Mouse (Mus musculus) layer of hippocampus, adult 18-20 months (tissue): Measurements from ENCODE around the gene Gm960. TPM values are rescaled to one million over a fixed set of nuclear protein-coding genes. Genes with fewer than 3 reads are reported as not detected.

ENCODE experiments used
- DNase-seq, 2 experiments: peaks; one replicate each; pipeline ENCODE4 v3.0.0; 2022; ENCODE audit warnings: low spot score in 2 of 2
- total RNA-seq, 2 experiments: library from RNA; stranded (reverse); gene quantifications; 2 replicates each; pipeline ENCODE4 v1.2.3; 2021

Gm960 gene
- total RNA-seq, 2 experiments from 2014 or later, result 1.1 to 1.6 TPM

GRCm38 (mm10) chr19:4712156-4712780, 13.8 kb upstream of the Gm960 start:
- no peak for DNase-seq

GRCm38 (mm10) chr19:4711601-4712155, 13.2 kb upstream of the Gm960 start:
- no peak for DNase-seq

GRCm38 (mm10) chr19:4711098-4711600, 12.7 kb upstream of the Gm960 start, which contains the start of gene Sptbn2:
Gene Sptbn2 (plus strand): TSS chr19:4711167.
- peak; percentile 76 to 94 for DNase-seq

DNA sequence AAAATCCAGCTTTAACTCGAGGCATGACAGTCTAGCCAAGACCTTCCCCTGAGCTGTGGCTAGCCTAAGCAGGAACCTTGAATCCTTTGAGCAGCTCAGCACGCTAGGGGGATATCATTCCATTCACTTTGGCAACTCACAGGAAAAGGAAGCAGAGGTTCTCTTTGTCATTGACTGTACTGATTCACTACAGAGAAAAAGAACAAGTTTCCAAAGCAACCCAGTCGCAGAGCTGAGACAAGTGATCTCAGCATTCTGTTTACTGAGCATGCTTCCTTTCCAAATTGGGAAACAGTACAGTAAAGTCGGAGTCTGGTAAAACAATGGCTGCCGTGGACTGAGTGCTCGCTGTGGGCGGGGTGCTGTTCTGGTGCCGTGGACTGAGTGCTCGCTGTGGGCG, 10.3 kb upstream of the Gm960 start:
- no peak for DNase-seq

DNA sequence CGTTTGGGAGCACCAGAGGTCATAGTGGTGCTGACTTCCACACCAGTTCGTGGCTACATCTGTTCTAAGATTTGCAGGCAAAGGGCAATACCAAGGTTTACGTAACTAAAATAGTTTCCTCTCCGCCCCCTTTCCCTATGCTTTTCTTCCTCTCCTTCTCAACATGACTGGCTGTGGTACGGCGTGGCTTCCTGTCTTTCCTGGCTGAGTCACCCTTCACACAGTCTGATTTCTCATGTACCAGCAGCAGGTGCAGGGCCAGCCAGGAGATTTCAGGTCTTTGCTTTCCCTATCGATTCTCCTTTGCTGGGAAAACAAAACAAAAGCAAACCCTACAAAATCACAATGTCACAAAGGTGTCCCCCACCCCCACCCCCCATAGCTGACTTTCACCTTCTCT, 2.8 kb upstream of the Gm960 start:
- DNase-seq, result no peak

GRCm38 (mm10) chr19:4700656-4701055, 2.2 kb upstream of the Gm960 start:
- DNase-seq, result no peak

DNA sequence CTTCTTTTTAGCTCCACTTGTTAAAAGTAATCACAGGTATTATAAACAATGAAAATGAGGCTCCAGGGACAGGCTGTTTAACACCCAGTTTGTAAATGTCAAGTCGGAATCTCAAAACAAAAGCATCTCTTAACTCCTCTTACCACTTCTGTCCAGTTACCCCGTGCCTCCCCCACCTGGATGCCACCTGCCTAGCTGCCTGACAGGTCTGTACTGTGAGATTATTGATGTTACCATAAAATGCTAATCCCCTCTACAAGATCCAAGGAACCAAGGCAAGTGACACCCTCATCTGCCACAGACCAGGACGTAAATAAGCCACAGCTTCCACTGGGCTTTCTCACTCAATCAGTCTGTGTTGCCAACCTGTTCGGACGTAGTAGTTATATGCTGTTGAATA, 1.4 kb upstream of the Gm960 start:
- DNase-seq, result no peak

DNA sequence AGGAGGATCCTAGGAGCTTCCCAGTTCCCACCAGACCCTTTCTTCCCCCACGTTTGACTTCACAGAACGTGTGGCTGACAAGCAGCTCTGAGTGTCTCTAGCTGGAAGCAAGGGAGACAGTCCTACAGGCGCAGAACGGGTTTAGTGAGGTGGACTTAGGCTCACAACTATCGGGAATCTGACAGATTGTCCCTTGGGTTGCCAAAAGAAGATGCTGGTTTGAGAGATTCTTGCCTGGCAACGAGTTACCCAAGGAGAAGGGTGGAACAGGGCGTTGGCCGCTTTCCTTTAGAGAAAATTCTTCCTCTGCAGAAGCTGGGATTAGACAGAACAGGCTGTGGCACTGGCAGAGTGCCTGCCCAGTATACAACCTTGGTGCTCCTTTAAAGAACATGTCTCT, 388 bp upstream of the Gm960 start:
- DNase-seq, result peak in 1 of 2 experiments; percentile 48

DNA sequence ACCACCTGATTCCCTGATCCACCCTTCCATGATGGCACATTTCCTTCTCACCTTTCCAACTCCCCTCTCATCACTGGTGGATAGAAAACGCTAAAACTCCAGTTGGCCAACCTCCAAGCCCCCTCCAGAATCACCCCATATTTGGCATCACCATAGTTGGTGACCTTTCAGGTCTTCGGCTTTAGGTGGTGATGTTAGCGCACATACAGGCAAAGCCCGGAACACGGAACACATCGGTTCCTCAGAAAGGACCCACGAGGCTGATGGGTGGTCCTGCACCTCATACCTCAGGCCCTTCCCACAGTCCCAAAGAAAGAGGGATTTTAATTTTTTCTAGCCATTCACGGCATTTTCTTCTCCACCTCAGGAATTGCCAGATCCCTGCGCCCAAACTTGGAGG, 747 bp downstream of the Gm960 start:
- DNase-seq, result no peak

- peak in 1 of 2 experiments; percentile 26 for DNase-seq
Measured at GRCm38 (mm10) chr19:4697121-4697520, 1.3 kb downstream of the Gm960 start.

- DNase-seq, result no peak
Measured at GRCm38 (mm10) chr19:4694346-4694745, 4.1 kb downstream of the Gm960 start.

DNA sequence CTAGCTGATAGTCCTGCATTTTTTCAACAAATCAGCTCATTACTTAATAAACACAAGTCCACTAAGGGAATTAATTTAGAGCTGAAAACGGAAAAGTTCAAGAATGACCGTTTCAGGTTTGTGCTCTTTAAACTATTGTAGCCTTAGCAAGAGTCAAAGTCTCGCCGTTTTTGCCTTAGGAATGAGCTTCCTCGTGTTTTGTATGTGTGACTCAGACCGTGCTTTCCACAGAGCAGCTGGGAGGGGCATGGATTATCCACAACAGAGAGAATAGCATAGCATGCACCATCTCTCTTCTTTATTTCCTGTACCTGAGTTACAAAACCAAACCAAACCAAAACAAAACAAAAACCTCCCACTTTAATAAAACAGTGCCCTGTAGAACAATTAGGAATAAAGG, 26.1 kb downstream of the Gm960 start:
- no peak for DNase-seq

DNA sequence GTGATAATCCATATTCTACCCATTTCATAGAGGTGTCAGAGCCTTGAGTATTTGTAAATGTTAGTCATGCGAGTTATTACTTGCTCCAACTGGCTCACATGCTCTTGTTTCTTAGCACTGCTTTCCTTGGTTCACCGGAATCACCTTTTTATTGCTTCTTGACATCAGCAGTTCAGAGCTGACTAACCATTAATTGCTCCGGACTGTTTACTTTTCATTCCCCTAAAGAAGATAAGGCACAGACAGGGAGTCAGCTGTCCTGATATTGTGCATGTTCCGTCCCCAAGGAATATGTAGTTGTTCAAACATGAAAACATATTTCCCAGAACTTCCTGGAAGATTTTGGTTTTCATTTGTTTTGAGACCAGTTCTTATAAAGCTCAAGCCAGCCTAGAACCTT, 27.7 kb downstream of the Gm960 start:
- no peak for DNase-seq

DNA sequence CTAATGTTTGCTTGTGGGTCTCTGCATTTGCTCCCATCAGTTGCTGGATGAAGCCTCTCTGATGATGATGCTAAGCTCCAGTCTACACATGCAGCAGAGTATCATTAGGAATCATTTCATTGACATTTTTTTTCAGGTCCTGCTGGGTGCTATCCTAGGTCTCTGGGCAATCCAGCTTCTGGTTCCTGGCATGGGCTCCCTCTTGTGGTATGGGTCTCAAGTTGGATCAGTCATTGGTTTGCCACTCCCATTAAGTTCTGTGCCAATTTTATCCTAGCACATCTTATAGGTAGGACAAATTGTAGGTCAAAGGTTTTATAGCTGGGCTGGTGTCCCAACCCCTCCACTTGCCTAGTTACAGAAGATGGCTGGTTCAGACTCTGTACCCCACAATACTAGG, 31.7 kb downstream of the Gm960 start:
- no peak for DNase-seq

DNA sequence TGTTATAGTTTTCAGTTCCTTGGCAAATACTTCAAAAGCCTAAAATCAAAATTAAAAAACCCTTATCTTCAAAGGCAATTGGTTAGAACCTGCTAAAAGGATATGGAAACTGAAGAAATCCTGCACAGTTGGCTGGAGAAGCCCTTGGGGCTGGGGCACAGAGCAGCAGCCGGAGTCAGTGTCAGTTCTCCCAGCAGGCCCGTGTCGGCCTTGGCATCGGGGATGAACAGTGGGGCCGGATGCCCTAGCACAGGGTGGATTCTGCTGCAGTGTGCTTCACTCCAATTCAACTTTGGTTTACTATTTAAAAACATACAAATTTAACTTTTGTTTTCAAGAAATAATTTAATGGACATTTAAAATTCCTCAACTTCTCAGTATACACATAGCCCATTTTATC, 40.3 kb downstream of the Gm960 start:
- DNase-seq, result no peak

GRCm38 (mm10) chr19:4646917-4647492, 51.5 kb downstream of the Gm960 start:
- peak; percentile 41 to 67 for DNase-seq

DNA sequence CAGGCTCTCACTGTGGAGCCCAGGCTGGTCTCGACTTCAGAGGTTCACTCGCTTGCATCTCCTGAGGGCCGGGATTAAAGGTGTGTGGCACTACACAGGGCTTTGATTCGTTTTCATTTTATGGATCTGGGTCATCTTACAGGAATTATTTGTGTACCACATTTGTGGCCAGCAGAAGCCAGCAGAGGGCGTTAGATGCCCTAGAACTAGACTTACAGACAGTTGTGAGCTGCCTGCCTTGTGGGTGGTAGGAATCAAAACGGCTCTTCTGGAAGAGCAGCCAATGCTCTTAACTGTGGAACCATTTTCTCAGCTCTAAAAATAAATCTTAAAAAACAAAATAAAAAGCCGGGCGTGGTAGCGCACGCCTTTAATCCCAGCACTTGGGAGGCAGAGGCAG, 54.2 kb downstream of the Gm960 start:
- DNase-seq, result peak; percentile 59 to 93

DNA sequence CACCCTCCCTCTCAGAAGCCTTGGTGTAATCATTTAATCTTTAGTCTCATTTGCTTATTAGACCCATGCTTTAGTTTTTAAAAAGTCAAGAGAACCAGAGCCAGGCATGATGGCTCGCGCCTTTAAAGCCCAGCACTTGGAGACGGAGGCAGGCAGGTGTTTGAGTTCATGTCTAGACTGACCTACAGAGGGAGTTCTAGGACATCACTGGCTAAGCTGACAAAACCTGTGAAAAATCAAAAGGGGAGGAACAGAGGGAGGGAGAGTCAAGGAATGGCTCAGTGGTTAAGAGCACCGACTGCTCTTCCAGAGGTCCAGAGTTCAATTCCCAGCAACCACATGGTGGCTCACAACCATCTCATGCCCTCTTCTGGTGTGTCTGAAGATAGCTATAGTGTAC, 62.5 kb downstream of the Gm960 start:
- no peak for DNase-seq

- peak in 1 of 2 experiments; percentile 83 for DNase-seq
Measured at GRCm38 (mm10) chr19:4628819-4629218, 69.6 kb downstream of the Gm960 start.

- DNase-seq, result no peak
Measured at GRCm38 (mm10) chr19:4625829-4626535, 72.5 kb downstream of the Gm960 start.

DNA sequence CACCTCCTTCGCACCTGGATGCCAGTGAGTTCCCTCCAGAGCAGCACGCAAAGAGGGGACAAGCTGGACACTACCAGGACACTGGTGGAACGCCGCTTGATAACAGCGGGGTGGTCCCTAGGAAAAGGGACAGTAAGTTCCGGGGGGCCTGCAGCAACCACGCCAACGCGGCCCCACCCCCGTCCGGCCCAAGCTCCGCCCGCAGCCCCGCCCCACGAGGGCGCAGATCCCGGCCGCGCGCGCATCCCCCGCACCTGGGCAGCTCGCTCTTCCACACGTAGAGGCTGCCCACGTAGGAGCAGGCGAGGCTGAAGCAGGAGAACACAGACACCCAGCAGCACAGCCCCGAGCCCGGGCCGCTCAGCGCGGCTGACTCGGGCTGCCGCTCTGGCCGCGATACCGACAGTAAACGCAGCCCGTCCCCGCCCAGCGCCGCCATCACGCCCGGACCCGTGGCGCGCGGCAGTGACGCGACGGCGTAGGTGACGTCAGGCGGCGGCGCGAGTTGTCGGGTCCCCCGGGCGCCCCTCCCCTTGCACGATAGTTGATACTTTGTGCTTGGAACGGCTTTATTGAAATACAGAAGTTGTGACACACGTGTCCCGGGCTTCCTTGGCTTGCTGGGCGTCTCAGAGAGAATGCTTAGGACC, 73.2 kb downstream of the Gm960 start, which contains the start of gene Rce1:
TSS of gene Rce1 (minus strand) at position 463 of the 650 bp plus-strand sequence.
- peak; percentile 88 to 93 for DNase-seq
